Mouse (Mus musculus) thymus, postnatal 0 days (tissue): ENCODE measurements around the gene Trmu. TPM values are rescaled to one million over a fixed set of nuclear protein-coding genes. Genes with fewer than 3 reads are reported as not detected.
"Not testable (repeated sequence)": the region's sequence is repeated elsewhere in the genome, so short reads cannot be mapped to it uniquely, and the experiment has no call there.

Experiments
- DNase-seq: peaks from one replicate; pipeline ENCODE4 v3.0.0-alpha.2; 2015; ENCODE audit warnings: low spot score
- polyA plus RNA-seq: library from polyadenylated mRNA; unstranded; fragments of >200 nt; fragmentation: Nextera tagmentation; extraction: Ambion mirVana; gene quantifications from 2 replicates; pipeline ENCODE4 v1.2.1, GENCODE M21; 2015

The Trmu gene
- polyA plus RNA-seq = 33.9 and 34.3 TPM in 2 replicates

DNA sequence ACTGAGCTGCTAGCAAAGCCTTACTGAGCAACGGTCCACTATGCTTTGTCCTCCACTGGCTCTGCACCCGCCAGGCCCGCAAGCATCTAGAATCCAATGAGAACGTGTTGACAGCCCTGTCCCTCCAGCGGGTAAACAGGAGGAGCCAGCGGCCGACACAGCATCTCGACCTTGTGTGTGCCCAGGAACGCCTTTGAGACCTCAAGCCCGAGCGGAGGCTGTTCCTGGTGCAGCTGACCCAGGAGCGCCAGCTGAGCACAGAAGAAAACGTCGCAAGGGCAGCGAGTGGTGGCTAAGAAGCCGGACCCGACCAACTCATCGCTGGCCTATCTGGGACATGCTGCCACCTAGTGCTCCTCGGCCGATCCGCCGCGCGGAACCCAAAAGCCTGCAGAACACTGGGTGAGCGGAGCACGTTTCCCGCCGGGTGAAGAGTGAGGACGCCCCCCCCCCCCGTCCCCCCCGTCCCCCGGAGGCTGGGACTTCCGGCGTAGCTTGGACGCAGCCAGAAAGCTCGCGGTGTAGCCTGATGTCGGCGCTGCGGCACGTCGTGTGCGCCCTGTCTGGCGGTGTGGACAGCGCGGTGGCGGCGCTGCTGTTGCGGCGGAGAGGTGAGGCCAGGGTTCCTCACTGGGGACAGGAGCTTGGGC, at the start of gene Trmu:
Gene Trmu, plus strand, starts transcription at position 465 of the 650 bp plus-strand sequence.
- DNase-seq = peak; percentile 92

DNA sequence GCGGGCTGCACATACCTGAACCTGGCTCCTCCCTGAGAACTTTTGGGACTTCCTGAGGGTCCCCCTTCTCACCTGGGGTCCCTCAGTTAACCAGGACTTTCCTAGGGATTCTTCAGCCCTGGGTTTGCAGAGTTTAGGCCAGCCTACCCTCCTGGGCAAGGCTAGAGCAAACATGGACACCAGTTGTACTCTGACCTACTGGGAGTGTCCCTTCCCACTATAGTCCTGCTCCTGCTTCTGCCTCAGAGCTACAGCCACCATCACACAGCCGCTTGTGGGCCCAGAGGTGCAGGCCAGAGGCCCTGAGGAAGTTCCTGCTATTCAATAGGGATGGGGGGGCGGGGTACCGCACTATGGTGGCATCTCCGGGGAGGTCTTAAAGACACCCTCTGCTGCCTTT, 49.6 kb upstream of the Trmu start:
- DNase-seq = no peak

DNA sequence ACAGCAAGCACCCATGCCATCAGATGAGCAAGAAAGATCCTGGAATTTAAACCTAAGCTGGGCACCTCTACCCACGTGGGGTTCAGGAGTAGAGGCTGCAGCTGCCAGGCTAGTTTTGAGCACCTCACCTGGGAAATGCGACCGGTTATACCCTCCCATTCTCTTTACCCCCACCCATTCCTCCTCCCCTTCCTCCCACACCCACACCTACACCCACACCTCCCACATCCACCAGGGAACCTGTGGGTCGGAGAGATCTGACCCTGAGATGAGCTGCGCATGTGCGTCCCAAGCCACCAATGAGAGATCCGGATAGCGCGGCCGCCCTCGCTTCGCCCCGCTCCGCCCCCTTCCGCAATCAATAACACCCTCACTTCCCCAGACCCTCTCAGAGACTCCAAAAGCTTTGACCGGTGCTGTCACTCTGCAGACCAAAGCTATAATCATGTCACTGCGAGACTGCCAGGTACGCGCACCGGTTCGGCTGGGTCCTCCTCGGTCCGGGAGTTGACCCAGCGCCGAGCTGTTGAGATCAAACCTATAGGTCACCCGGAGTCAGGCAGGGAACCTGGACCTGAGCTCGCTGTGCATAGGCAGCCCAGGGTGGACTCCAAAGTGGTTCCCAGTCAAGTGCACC, 47.0 kb upstream of the Trmu start, which contains the start of gene Ttc38:
Gene Ttc38, plus strand, starts transcription at position 353 of the 637 bp plus-strand sequence.
- DNase-seq = peak; percentile 75

DNA sequence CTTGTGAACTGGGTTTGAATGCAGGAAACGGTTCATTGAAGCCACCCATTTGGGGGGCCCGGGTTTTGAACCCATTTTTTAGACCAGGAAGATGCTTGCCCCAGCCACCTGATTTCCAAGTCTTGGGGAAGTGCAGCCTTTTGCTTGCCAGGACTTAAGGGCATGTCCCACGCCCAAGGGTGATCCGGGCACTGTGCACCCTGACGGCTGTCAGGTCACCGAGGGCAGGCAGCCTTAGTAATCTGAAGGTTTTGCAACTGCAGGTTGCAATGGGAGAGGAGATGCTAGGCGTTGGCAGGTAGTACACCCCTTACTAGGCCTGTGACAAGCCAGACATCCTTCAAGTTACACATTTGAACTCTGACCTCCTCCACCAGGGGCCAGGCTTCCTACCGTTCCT, 46.5 kb upstream of the Trmu start:
- no peak for DNase-seq

DNA sequence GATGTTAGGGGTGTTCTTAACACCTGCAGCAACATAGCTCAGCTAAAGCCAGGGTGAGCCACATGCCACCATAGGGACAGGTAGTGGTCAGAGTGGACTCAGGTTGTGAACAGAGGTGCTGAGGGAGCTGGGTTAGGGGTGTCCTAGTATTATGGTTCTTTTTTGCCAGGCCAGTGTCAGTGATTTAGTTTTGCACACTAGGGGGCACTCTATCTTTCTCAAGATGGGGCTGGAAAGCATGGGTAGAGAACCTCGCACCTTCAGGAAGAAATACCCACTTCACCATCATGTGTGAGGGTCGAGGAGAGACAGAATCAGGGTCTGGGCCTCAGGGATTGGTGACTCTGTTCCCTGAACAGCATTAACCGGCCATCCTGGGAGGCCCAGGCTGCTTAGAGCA, 43.8 kb upstream of the Trmu start:
- no peak for DNase-seq

DNA sequence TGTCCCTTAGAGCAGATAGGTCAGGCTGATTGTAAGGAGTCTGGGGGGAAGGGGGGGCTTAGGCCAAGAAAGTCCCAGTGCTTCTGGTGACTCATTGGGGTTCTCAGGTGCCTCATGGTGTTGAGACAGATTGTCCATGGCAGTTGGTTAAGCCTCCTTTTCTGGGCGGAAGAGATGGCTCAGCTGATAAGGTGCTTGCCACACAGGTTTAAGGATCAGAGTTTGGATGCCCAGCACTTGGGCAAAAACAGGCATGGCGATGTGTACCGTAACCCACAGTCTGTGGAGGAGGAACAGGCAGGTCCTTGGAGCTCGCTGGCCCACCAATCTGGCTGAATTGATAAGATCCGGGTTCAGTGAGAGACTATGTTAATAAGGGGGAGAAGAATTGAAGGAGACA, 42.2 kb upstream of the Trmu start:
- no peak for DNase-seq

DNA sequence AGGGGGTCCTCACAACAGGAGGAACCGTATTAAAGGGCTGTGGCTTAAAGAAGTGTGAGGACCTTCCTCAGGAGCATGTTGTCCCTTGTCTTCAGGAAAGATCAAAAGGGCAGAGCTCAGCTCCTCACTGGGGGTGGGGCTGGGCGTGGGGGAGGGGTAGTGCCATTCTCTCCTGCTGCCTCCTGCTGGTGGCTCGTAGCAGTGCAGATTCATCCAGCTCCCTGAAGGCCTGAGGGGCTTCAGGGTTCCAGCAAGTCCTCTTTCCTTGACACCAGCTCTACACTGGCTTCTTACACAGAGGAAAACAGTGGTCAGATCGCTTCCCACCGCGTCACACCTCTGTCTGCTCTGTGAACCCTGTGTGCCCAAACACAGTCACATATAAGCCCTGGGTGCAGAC, 38.1 kb upstream of the Trmu start:
- peak; percentile 41 for DNase-seq

DNA sequence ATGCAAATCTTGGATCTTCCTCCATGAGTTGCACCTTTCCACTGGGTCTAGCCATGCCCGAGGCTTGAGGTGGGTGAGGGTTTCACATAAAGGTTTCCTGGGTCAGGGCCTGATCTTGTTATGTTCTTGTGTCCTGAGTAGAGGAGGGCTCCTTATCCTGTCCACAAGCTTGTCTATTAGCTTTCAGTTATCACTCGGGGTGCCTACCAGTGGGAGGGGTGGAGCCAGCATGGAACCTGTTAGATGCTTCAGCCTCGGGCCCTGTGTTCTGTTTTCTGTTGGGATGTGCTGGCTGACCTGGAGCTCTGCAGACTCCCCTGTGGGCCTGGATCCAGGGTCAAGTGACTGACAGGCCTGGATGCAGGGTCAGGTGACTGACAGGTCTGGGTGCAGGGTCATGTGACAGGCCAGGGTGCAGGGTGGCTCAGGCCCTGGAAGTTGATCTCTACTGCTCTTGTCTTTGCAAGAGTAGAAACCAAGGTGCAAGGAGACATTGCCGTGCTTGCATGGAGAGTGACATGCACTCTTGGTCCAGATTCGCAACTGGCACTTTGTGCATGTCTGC, 37.2 kb upstream of the Trmu start:
- DNase-seq = no peak

DNA sequence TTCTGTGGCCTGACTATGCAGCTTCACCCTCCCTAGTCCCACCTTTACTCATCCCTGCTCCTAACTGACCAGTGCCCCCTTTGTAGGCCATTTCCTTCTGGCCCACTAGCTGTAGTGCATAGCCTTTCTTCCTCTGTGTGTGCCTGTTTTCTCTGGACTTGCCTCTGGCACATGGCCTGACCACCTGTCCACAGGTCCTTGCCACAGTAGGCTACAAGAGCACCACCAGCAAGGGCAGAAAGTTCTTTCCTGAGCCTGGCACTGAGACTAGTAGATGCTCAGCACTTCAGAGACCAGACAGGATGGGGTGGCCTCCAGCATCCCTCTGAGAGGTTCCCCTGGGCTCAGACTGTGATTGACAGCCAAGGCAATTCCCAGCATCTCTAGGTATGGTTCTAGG, 34.0 kb upstream of the Trmu start:
- DNase-seq = no peak

DNA sequence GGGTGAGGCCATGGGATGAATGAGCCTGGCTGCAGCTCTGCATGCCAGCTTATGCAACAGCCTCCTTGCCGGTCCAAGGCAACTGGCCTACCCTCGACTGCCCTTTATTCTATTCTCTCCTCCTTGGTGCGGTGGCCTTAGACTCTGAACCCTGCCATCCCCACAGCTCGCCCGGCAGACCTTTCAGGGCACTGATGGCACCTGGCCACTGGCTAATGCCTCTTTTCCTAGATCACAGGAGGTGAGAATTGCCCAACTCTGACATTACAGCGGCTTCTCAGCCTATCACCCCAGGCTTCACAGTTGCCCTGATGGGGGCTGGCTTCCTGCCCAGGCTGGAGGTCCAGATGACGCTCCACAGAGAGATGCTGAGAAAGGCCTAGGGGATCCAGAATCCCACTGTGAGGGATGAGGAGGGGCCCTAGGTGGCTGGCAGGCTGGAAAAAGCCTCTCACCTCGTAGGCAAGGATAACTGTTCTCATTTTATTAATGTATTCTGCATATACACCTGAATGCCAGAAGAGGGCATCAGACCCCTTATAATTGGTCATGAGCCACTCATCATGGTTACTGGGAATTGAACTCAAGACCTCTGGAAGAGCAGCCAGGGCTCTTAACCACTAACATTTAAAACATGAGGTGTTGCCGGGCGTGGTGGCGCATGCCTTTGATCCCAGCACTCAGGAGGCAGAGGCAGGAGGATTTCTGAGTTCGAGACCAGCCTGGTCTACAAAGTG, 27.3 kb upstream of the Trmu start:
- no peak for DNase-seq

DNA sequence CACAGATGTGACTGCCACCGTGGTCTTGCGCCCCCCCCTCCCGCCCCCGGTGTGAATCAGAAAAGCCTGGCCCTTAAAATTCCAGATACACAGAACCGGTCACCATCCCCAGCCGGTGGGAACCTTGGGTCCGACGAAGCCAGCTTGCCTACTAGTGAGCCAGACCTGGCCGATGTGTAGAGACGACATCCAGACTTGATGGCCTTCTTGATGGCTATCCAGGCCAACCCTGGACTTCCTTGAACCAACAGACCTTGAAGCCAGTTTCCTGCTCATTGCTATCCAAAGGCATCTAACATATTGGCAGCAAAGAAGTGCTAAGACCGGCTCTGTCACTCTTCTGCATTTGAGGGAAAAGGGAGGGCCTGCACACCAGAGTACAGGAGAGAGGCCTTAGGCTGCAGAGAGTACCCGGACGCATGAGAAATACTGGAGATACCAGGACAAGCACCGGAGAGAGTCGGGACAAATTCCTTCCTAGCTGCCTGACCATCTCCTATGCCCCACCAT, 20.1 kb upstream of the Trmu start:
- DNase-seq = no peak

DNA sequence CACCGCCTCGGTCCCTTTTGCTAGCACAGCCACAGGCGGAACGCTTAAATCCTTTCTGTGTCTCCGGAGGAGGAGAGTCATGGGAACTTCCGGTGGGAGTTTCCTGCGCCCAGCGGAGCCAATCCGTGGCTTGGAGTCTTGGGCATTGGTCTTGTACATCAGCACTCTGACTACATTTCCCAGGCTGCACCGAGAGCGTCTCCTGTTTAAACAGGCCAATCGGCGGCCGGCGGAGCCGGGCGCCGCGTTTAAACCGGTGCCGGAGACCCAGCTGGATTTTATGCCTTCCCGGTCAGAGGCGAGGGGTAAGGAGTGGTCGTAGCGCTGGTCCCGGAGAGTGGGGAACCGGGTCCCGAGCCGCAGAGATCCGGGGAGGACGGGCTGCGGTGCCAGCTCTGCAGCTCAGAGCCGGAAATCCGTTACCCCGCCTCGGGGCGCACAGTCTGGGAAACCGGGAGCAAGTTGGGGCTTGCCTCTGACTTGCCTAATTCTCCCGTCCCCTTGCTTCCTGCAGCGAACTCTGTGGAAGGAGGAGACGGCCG, 19.6 kb upstream of the Trmu start, which contains the start of gene Gtse1:
Gene Gtse1, plus strand, starts transcription at position 256 of the 542 bp plus-strand sequence.
- peak; percentile 95 for DNase-seq

DNA sequence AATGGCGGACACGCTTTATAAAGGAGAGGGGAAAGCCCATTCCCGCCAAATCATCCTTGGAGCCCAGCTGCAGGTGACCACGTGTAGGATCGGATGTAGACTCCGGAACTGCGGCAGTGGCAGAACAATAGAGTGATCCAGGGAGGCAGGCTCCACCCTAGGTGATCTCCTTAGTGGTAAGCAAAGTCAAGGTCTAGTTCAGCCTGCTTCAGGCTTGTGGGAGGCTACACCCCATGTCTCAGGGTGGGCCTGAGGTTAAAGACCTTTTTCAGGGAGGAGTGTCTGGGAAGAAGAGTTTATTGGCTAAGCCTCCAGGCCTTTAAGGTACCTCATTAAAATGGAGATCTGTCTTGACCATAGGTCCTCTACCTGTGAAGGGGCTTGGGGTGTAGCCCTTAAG, 13.2 kb upstream of the Trmu start:
- DNase-seq = not testable (repeated sequence)

DNA sequence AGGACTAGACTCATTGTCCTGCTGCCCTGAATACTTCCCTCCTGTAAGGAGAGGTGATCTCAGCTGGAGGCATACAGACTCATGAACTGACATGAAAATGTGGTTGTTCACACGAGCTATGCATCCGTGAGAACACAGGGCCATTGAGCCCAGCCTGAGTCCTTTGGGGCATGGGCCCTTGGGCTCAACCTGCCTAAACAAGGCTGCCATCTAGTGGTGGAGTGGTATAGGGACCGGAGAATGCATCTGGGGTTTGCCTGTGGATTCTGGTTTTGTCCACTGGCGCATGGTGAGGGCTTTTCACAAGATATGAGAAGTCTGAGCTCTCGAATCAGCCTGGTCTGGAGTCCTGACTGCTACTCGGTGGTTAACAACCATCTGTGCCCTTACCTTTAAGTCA, 11.4 kb upstream of the Trmu start:
- DNase-seq = peak; percentile 77

DNA sequence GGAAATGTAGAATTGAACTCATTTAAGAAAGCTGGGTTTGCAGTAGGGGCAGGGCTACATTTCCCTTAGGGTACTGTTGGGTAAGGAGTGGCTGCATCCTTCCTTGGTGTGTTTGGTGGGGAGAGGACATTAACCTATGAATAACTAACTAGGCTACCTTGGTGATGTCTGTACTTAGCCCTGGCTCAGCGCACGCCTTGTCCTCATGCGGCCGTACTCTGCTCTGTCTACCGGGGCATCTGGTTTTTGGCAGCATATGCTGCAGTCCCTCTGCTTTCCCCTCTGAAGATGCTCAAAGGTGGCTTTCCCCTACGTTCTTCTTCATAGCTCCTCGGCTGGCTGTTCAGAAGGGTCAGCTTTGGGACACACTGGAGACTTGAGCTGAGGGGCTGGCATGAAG, 1.8 kb upstream of the Trmu start:
- no peak for DNase-seq

DNA sequence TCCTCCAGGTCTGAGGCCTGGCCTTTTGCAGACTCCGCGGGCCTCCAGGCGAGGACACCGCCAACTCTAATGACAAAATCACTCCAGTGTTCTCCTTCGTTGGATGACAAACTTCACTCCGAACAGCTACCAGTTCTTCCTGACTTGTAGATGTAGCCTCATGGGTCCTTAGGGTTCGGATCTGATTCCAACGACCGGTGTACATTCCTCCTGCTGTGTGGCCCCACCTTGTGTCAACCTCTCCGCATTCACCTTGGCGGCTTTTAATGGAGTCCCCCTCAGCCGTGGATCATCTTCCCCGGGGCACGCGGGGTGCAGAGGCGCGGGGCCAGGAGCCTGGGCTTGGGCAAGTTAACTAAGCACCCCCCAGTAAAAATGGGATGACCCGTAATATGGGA, 385 bp downstream of the Trmu start:
- DNase-seq = no peak

DNA sequence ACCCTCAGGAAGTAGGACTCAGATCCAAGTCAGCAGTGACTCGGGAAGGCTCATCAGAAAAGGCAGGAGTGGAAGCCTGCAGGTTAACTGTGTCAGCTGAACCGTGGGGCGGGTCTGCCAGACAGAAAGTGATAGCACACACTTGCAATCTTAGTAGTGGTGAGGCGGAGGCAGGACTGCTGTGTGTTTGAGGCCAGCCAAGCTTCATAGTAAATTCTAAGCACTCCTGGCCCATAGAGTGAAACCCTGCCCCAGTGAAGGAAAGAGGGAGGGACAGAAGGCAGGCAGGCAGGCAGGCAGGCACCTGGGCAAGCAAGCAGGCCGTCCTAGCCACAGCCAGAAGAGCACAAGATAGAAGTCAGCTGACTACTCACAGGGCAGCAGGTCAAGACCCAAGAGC, 6.5 kb downstream of the Trmu start:
- DNase-seq = no peak

DNA sequence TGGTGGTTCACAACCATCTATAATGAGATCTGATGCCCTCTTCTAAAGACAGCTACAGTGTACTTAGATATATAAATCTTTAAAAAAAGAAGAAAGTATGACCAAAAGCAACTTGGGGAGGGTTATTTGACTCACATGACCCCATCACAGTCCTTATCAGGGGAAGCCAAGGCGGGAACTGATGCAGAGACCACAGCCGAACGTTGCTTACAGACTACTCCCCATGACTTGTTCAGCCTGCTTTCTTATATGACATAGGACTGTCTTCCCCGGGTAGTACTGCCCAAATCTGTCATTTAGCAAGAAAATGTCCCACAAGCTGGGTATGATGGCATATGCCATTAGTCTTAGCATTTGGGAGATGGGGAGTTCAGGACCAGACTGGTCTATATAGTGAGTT, 10.1 kb downstream of the Trmu start:
- DNase-seq = no peak

DNA sequence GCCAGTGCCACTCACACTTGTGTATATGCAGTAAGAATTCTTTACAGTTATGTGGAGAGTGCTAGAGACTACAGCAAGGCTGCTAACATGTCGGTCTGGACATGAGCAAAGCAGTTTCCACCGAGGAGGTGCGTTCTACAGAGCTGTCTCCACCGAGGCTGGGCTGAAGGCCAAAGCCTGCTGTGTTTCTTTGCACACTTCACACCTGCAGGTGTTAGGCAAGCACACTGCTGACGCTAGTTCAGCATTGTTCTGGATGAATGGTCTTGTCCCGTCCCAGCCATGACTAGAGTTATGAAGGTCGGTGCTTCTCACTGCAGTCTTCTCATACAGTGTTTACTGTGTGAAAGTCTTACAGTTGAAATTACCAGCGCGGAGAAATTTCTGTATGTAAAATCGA, 12.9 kb downstream of the Trmu start:
- DNase-seq = no peak

DNA sequence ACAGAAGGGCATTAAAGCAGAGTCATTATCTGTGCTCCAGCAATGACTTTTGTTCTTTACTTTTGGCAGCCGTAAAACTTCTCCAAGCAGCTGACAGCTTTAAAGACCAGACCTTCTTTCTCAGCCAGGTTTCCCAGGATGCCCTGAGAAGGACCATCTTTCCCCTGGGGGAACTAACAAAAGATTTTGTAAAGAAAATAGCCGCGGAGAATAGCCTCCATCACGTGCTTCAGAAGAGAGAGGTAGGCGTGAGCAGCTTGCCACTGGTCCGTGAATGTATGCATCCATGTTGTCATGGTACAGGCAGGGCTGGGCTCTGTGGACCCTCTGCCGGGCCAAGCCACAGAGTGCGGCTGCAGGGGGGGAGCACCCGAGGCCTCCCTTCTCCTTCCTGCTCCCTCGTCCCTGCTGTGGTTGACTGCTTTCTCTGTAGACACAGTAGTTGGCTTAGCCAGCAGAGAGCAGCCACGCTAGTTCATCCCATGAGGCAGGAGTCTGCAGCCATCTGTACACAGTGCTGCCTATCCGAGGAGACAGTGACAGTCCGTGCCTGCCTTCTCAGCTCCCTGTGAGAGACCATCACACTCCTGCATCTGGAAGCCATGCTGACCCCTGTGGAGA, 13.5 kb downstream of the Trmu start:
- DNase-seq = no peak

DNA sequence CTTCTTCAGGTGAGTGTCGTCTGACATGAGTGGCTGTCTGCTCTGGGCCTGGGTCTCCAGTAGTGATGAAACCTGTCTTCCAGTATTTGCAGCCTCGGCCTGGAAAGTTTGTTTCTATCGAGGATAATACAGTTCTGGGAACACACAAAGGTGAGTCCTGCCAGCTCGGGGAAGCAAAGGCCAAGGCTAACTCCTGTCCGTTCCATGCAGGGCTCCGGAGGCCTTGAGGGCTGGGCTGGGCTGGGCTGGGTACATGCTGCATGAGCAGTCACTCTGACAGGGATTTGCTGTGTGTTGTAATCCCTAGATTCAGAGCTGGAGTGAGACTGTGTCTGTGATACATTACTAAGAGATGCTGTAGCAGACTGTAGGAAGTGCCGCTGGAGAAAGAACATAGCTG, 14.8 kb downstream of the Trmu start:
- DNase-seq = no peak
